Mouse (Mus musculus) neural tube, embryonic 12.5 days (tissue): ENCODE results near the gene Sgf29. TPM values are rescaled to one million over a fixed set of nuclear protein-coding genes. Genes with fewer than 3 reads are reported as not detected.
A peak's percentile ranks its signal among the peaks of the same experiment; 100 is the strongest.

ENCODE experiments used
- ATAC-seq: fragments of 200-750 bp; cut with Nextera tagmentation; 2 replicates; pipeline ENCODE4 v1.8.0; 2017; ENCODE audit warnings: low read depth, mild to moderate bottlenecking, moderate TSS enrichment, moderate library complexity; ENCODE audit not compliant: low FRiP score
- H3K27ac ChIP-seq: fragments of 300-500 bp; sonication (generic); 2 replicates; pipeline ENCODE4 v1.5.1; 2016
- H3K27me3 ChIP-seq: fragments of 300-500 bp; sonication (generic); replicated peaks from 2 replicates; pipeline ENCODE4 v1.6.1; 2016; ENCODE audit warnings: mild to moderate bottlenecking
- H3K36me3 ChIP-seq: fragments of 300-500 bp; sonication (generic); 2 replicates; pipeline ENCODE4 v1.6.1; 2016; ENCODE audit warnings: mild to moderate bottlenecking
- H3K4me1 ChIP-seq: fragments of 300-500 bp; sonication (generic); 2 replicates; pipeline ENCODE4 v1.6.1; 2016
- H3K4me2 ChIP-seq: fragments of 300-500 bp; sonication (generic); replicated peaks from 2 replicates; pipeline ENCODE4 v1.6.1; 2016; ENCODE audit warnings: mild to moderate bottlenecking
- H3K4me3 ChIP-seq: fragments of 300-500 bp; sonication (generic); 2 replicates; pipeline ENCODE4 v1.5.1; 2016
- H3K9ac ChIP-seq: fragments of 300-500 bp; sonication (generic); 2 replicates; pipeline ENCODE4 v1.6.1; 2016; ENCODE audit warnings: mild to moderate bottlenecking
- H3K9me3 ChIP-seq: fragments of 300-500 bp; sonication (generic); 2 replicates; pipeline ENCODE4 v1.6.1; 2016; ENCODE audit warnings: mild to moderate bottlenecking
- WGBS: fragments of 180-500 bp; shearing (Covaris S2); methylation state at CpG from one replicate; pipeline ENCODE4 v1.1.7; 2016; 5-methylcytosine and 5-hydroxymethylcytosine counted together
- polyA plus RNA-seq: library from polyadenylated mRNA; unstranded; fragments of >200 nt; fragmentation: Nextera tagmentation; extraction: Ambion mirVana; gene quantifications from 2 replicates; pipeline ENCODE4 v1.2.1, GENCODE M21; 2016

Sgf29 gene
- polyA plus RNA-seq, 1 experiment from 2014 or later: 53.2 TPM

DNA sequence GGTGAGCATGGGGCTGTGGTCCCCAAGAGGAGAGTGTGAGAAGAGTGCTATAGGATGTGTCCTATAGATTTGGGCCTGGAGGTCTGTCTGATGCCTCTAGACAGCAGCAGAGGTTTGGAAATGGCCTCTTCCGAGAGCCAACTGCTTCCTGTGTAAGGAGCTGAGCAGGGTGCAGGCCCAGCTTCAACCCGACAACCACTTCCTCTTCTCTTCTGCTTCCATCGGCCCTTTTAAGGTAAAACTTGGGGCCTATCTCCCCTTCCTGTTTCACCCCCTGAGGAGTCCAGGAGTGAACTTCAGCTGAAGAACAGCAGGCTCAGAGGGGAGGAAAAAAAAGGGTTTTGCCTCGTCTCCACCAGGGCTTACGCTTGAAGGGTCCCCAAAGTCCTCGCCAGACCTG is 53.2 kb downstream of the Sgf29 start:
- no peak overlapping the region for H3K4me3 ChIP-seq
- H3K9me3 ChIP-seq: no peaks in the 10 kb centered on the region
- 82% methylated on average over 6 of the region's 6 CpGs for WGBS
- peaks cover 28% of the 10 kb centered on the region; the same call in 1 of the 2 replicates for H3K27me3 ChIP-seq
- H3K36me3 ChIP-seq: peaks cover 21% of the 10 kb centered on the region
- peak overlapping the region; percentile 94; the same call in 1 of the 2 replicates for H3K4me2 ChIP-seq
- no peak overlapping the region for H3K27ac ChIP-seq
- H3K4me1 ChIP-seq: peaks cover 31% of the 10 kb centered on the region
- H3K9ac ChIP-seq: no peak overlapping the region
- ATAC-seq: no peak

DNA sequence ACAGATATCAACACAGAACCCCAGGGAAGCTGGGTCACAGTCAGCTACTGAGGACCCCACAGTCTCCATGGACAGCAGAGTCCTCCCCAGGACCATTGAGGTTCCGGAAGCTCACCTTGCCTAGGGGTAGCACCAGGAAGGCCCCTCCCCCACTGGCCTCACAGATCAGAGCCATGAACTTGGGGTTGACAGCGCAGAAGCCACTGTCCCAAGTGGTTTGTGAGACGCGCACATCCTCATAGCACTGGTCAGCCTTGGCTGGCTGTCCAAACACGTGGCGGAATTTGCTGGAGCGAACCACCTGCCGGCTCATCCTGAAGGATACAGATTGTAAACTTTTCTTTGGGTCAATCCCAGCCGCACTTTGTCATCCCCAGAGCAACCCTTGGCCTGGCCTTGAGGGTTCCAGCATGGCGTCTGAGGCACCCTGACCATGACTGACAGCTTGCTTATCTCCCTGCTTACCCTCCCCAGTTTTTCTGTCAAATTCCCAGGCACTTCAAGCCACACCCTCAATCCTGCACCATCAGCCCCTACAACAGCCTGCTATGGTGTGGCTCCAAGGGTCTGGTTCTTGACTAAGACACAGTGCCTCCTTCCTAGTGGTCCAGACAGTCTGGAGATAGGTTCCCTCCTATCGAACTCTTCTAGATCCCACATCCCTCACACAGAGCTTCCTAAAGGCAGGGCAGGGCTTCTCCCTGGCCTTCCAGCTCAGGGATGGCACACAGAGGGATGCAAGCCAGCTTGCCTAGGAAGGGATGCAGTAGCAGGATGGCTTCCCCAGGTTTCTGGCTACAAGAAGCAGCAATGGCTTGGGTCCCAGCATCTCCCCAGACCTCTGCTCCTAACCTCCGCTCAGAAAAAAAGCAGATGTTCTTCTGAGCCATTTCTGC is 54.0 kb downstream of the Sgf29 start:
- ATAC-seq: no peak
- H3K4me3 ChIP-seq: peak overlapping the region; percentile 56
- 82% methylated on average over 12 of the region's 12 CpGs for WGBS
- no peak overlapping the region for H3K27ac ChIP-seq
- H3K4me2 ChIP-seq: peak overlapping the region; percentile 94
- peaks cover 28% of the 10 kb centered on the region; the same call in 1 of the 2 replicates for H3K27me3 ChIP-seq
- H3K36me3 ChIP-seq: peaks cover 21% of the 10 kb centered on the region
- no peaks in the 10 kb centered on the region for H3K9me3 ChIP-seq
- H3K4me1 ChIP-seq: peaks cover 27% of the 10 kb centered on the region
- peak overlapping the region; percentile 77 for H3K9ac ChIP-seq

DNA sequence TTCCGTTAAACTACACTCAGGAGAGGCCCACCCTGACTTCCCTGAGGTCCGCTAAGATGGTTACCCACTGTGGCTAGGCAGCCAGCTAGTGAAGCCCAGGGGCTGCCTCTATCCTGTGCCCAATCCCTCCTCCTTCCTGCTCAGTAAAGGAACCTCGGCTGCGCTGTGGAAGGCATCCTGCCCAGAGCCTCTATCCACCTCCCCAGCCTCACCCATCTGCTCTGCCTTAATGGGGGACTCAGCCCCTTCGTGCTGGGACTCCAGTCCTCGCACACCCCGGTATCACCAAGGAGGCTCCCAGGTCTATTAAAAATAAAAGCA is 54.6 kb downstream of the Sgf29 start:
- peaks cover 28% of the 10 kb centered on the region; the same call in 1 of the 2 replicates for H3K27me3 ChIP-seq
- peak; percentile 22; the same call in 1 of the 2 replicates for ATAC-seq
- peak overlapping the region; percentile 94 for H3K4me2 ChIP-seq
- WGBS: 20% methylated on average over 7 of the region's 7 CpGs
- H3K27ac ChIP-seq: no peak overlapping the region
- H3K4me3 ChIP-seq: peak overlapping the region; percentile 56
- H3K36me3 ChIP-seq: peaks cover 20% of the 10 kb centered on the region
- peak overlapping the region; percentile 77 for H3K9ac ChIP-seq
- peaks cover 27% of the 10 kb centered on the region for H3K4me1 ChIP-seq
- no peaks in the 10 kb centered on the region for H3K9me3 ChIP-seq

DNA sequence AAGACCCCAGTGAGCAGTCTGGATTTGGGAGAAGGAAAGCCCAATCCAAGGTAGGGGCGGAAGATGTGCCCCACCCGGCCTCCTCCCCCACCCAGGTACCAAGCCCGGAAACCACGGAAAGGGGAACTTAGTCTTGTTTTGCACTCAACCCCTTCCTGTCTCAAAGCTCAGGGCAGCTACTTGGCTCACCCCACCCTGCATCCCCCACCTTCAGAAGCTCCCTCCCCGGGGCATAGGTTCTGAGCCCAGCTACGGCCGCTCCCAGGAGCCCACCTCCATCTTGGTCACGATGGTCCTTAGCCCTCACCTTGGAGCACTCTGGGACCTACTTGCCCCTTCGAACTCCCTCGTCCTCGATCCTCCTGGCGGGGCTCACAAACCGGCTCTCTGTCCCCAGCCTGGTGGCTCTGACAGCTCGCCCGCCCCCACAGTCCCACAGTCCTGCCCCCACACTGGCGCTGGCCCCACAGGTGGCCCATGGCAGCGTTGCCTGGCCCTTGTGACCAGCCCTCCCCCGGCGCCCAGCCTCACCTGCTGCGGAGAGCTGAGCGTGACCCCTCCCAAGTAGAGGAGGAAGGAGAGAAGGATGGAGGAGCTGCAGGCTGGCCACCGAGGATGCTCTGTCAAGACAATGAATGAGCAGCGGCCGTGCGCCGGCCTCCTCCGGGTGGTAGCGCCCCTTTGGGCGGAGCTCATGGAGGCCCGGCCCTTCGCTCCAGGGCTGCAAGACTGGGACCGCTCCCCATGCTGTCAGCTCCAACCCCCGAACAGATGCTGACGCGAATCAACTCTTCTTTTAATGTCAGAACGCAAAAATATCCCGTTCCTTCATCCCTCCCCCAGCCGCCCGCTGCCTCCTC is 55.2 kb downstream of the Sgf29 start:
- ATAC-seq: peak; percentile 76
- 3% methylated on average over 39 of the region's 39 CpGs for WGBS
- peak overlapping the region; percentile 94 for H3K4me2 ChIP-seq
- peaks cover 13% of the 10 kb centered on the region for H3K36me3 ChIP-seq
- peak overlapping the region; percentile 56 for H3K4me3 ChIP-seq
- no peaks in the 10 kb centered on the region for H3K9me3 ChIP-seq
- H3K27ac ChIP-seq: no peak overlapping the region
- peaks cover 28% of the 10 kb centered on the region; the same call in 1 of the 2 replicates for H3K27me3 ChIP-seq
- peaks cover 27% of the 10 kb centered on the region for H3K4me1 ChIP-seq
- peak overlapping the region; percentile 77 for H3K9ac ChIP-seq

DNA sequence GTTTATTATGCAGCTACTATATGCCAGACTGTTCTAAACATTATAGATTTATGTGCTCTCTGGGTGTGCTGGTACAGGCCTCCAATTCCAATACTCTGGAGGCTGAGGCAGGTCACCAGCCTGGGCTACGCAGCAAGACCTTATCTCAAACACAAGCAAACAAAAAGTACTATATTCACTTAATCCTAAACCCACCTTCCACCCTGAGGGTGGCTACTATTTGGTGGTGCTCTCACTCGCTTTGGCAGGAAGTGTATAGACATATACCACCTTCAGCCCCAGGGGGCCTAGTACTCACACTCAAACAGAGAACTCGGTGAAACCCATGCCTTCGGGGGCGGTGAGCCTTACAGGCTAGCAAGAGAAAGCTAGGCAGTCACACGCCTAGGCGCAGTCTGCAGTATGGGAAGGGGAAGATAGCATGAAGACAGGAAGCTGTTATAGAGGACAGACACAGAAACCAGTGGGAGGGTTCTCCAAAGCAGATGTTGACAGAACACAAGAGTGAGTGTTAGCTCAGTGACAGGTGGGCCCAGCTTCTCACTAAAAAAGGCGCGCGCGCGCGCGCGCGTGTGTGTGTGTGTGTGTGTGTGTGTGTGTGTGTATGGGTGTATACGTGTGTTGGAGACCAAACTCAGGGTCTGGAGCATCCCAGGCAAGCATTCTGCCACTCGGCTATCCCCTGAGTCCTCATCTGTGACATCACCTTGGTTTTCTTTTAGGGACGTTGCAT is 58.5 kb downstream of the Sgf29 start, which contains the start of gene Coro1a:
Coro1a (minus strand) TSS at position 346 of the 733 bp plus-strand sequence.
- Histone ChIP-seq H3K27ac (no peak within 1 kb of the TSS), H3K4me1 (peaks cover 18% of the 10 kb centered on the region), H3K9ac (no peak within 1 kb of the TSS), H3K4me3 (no peak within 1 kb of the TSS), H3K9me3 (no peaks in the 10 kb centered on the region), H3K27me3 (0 out of 2 replicates have a peak, but pooled peaks cover 24% of the 10 kb centered on the region), H3K4me2 (no peak within 1 kb of the TSS), H3K36me3 (no peaks in the 10 kb centered on the region; the same call in 1 of the 2 replicates)
- ATAC-seq: no peak
- 92% methylated on average over 19 of the region's 19 CpGs for WGBS

DNA sequence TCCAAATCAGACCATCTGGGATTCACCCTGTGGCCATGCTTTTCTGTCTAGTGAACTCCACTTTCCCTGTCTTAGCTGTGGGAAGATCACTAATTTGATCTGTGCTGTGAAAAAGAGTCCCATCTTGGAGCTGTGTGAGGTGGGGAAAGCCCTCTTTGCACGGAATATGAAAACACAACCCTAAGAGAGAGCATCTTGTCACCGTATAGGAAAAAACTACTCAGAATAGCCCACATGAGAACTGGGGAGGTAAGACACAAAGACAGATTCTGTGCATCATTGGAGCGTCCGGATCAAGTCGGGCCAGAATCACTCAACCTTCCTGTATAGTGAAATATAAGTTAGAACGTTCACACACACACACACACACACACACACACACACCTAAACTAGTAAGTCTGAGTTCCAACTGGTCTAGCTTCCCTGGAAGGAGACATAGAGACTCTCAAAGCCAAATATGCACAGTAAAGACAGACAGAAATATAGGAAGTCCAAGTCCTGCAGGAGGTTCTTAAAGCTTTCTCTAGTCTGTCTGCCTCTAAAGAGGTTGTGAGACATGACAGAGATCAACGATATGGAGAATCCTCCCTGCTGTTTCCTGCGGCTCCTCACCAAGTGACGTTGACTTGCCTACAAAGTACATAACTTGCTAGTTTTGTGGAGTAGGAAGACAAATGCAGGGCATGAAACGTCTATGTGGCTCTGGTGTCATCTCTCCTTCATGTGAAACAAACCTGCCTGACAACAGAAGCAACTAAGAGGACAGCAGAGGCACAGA is 59.3 kb downstream of the Sgf29 start:
- Histone ChIP-seq H3K9me3 (no peaks in the 10 kb centered on the region), H3K4me1 (peaks cover 14% of the 10 kb centered on the region), H3K4me2 (no peak overlapping the region), H3K27ac (no peak overlapping the region), H3K27me3 (0 out of 2 replicates have a peak, but pooled peaks cover 17% of the 10 kb centered on the region), H3K4me3 (no peak overlapping the region), H3K9ac (no peak overlapping the region), H3K36me3 (no peaks in the 10 kb centered on the region; the same call in 1 of the 2 replicates)
- WGBS: 84% methylated on average over 10 of the region's 10 CpGs
- no peak for ATAC-seq

DNA sequence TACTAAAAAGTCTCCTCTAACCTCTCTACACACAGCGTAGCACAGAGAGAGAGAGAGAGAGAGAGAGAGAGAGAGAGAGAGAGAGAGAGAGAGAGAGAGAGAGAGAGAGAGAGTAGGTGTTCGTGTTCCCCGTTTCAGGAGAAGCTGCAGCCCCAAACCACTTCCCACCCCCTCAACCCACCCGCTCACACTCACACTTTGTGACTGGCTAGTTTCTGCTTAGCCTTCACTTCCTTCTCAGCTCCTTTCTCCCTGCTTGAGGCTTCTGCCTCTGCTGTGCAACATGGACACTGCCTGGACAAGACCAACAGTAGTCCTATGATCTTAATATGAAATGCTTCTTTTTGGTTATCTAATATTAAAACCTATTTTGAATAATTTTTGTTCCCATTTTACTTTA is 61.2 kb downstream of the Sgf29 start:
- ATAC-seq: no peak
- H3K9ac ChIP-seq: no peak overlapping the region
- 69% methylated on average over 4 of the region's 4 CpGs for WGBS
- no peaks in the 10 kb centered on the region for H3K36me3 ChIP-seq
- H3K4me3 ChIP-seq: no peak overlapping the region
- no peaks in the 10 kb centered on the region for H3K9me3 ChIP-seq
- no peaks in the 10 kb centered on the region for H3K4me1 ChIP-seq
- H3K27ac ChIP-seq: no peak overlapping the region
- H3K4me2 ChIP-seq: no peak overlapping the region
- H3K27me3 ChIP-seq: 0 out of 2 replicates have a peak, but pooled peaks cover 5% of the 10 kb centered on the region

DNA sequence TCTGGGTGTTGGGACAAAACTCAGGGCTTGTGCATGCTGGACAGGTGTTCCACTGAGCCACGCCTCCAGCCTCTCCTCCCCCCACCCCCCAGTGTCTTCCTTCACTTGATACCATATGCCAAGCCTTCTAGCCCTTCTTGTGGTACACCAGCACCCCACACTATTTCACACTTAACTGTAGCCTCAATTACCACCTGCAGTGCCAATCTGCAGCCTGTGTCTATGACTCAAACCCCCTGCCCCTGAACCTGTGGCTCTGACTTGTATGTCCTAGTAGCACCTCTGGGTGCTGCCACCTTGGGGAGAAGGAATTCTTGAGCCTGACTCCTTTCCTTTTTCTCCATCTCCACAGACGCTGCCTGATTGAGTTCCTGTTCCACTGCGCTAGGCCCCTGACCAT is 62.8 kb downstream of the Sgf29 start:
- Histone ChIP-seq H3K27me3 (no peaks in the 10 kb centered on the region), H3K4me1 (no peaks in the 10 kb centered on the region), H3K4me2 (no peak overlapping the region), H3K36me3 (no peaks in the 10 kb centered on the region), H3K9ac (no peak overlapping the region), H3K9me3 (no peaks in the 10 kb centered on the region), H3K27ac (no peak overlapping the region), H3K4me3 (no peak overlapping the region)
- WGBS: 72% methylated on average over 3 of the region's 3 CpGs
- ATAC-seq: no peak

DNA sequence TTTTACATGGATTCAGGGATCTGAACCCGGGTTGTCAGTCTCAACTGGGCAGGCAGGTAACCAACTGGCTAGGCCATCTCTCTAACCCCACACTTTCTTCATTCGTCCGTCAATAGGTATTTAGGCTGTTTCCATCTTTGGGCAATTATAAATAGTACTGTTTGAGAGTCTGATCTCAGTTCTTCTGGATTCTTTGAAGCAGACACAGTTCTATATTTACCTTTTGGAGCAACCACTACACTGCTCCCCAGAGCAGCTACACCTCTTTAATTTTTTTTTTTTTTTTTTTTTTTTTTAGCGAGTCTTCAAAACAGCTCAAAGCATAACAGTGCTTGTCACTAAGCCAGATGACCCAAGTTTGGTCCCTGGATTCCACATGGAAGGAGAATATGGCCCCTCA is 66.6 kb downstream of the Sgf29 start:
- no peak overlapping the region for H3K9ac ChIP-seq
- no peak overlapping the region for H3K27ac ChIP-seq
- no peaks in the 10 kb centered on the region for H3K4me1 ChIP-seq
- no peaks in the 10 kb centered on the region for H3K36me3 ChIP-seq
- H3K27me3 ChIP-seq: no peaks in the 10 kb centered on the region
- no peak overlapping the region for H3K4me3 ChIP-seq
- ATAC-seq: no peak
- H3K4me2 ChIP-seq: no peak overlapping the region
- WGBS: 84% methylated on average over 4 of the region's 4 CpGs
- H3K9me3 ChIP-seq: no peaks in the 10 kb centered on the region

DNA sequence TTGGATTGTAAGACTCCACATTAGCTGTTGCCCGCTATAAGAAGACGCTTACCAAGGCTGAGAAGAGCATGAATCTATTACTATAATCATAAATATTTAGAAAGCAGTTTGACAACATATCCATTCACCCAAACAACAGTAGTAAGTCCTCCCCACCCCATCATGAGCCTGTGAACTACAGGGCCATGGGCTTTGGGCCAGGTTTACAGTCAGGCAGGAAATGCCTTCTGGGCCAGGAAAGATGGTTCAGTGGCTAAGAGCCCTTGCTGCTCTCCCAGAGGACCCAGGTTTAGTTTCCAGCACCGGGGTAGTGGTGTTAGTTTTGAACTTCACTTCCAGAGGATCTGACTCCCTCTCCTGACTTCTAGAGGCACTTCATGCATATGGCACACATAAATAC is 68.5 kb downstream of the Sgf29 start:
- Histone ChIP-seq H3K4me1 (no peaks in the 10 kb centered on the region), H3K27ac (no peak overlapping the region), H3K9ac (no peak overlapping the region), H3K4me3 (no peak overlapping the region), H3K36me3 (no peaks in the 10 kb centered on the region), H3K27me3 (no peaks in the 10 kb centered on the region), H3K4me2 (no peak overlapping the region), H3K9me3 (no peaks in the 10 kb centered on the region)
- WGBS: 98% methylated on average over 3 of the region's 3 CpGs
- no peak for ATAC-seq

DNA sequence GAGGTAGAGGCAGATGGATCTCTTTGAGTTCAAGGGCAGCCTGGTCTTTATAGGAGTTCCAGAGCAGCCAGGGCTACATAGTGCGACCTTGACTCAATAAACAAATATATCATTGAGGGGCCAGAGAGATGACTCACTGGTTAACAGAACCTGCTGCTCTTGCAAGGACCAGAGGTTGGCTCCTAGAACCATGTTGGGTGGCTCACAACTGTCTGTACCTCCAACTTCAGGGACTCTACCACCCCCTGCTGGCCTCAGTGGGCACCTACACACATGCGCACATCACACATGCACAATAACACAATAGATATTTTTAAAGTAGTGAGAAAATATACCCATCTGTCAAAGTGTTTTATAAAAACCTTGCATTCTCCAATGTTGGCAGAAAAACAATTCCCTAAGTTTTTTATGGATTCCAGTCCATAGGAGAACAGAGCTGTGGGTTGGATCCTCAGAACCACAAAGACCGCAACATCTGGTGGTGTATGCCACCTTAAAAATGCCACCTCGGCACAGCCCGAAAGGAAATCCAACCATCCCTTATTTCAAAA is 69.8 kb downstream of the Sgf29 start:
- H3K27ac ChIP-seq: no peak overlapping the region
- H3K36me3 ChIP-seq: no peaks in the 10 kb centered on the region
- H3K9me3 ChIP-seq: no peaks in the 10 kb centered on the region
- no peak overlapping the region for H3K4me2 ChIP-seq
- H3K9ac ChIP-seq: no peak overlapping the region
- WGBS: 95% methylated on average over 5 of the region's 5 CpGs
- H3K4me3 ChIP-seq: no peak overlapping the region
- no peak for ATAC-seq
- H3K4me1 ChIP-seq: no peaks in the 10 kb centered on the region
- H3K27me3 ChIP-seq: no peaks in the 10 kb centered on the region
